Mouse (Mus musculus) lung, postnatal 0 days (tissue): Measurements from ENCODE around the gene Igsf21. TPM values are rescaled to one million over a fixed set of nuclear protein-coding genes. Genes with fewer than 3 reads are reported as not detected.

ENCODE experiments used
- ATAC-seq: fragments of 200-750 bp; cut with Nextera tagmentation; 2 replicates; pipeline ENCODE4 v1.8.0; 2017; ENCODE audit warnings: moderate library complexity
- DNase-seq: peaks from one replicate; pipeline ENCODE4 v3.0.0-alpha.2; 2016; ENCODE audit warnings: low spot score
- H3K27ac ChIP-seq: fragments of 300-500 bp; sonication (generic); 2 replicates; pipeline ENCODE4 v1.5.1; 2014; ENCODE audit warnings: antibody characterized with exemption, mild to moderate bottlenecking, low read length, mixed read lengths
- H3K27me3 ChIP-seq: fragments of 300-500 bp; sonication (generic); replicated peaks from 2 replicates; pipeline ENCODE4 v1.6.1; 2014; ENCODE audit warnings: low read length, mixed read lengths; ENCODE audit not compliant: insufficient read depth
- H3K36me3 ChIP-seq: fragments of 300-500 bp; sonication (generic); 2 replicates; pipeline ENCODE4 v1.6.1; 2014; ENCODE audit warnings: low read length, mixed read lengths; ENCODE audit not compliant: insufficient read depth
- H3K4me1 ChIP-seq: fragments of 300-500 bp; sonication (generic); 2 replicates; pipeline ENCODE4 v1.6.1; 2014; ENCODE audit warnings: antibody characterized with exemption, low read depth, low read length, mixed read lengths; ENCODE audit not compliant: insufficient read depth
- H3K4me2 ChIP-seq: fragments of 300-500 bp; sonication (generic); replicated peaks from 2 replicates; pipeline ENCODE4 v1.6.1; 2014; ENCODE audit warnings: low read depth, mild to moderate bottlenecking, low read length, moderate library complexity, mixed read lengths
- H3K4me3 ChIP-seq: fragments of 300-500 bp; sonication (generic); 2 replicates; pipeline ENCODE4 v1.5.1; 2014; ENCODE audit warnings: low read depth, low read length
- H3K9ac ChIP-seq: fragments of 300-500 bp; sonication (generic); replicated peaks from 2 replicates; pipeline ENCODE4 v1.6.1; 2014; ENCODE audit warnings: low read depth, mild to moderate bottlenecking
- H3K9me3 ChIP-seq: fragments of 300-500 bp; sonication (generic); 2 replicates; pipeline ENCODE4 v1.6.1; 2016; ENCODE audit warnings: low read length, mixed read lengths
- CTCF ChIP-seq: IDR thresholded peaks from 2 replicates; pipeline ENCODE4 v1.5.1; 2016; ENCODE audit warnings: antibody characterized with exemption, mild to moderate bottlenecking
- EP300 ChIP-seq: IDR thresholded peaks from 2 replicates; pipeline ENCODE4 v1.6.1; 2016; ENCODE audit warnings: antibody characterized with exemption, mild to moderate bottlenecking, control low read depth
- WGBS: fragments of 180-500 bp; shearing (Covaris S2); extraction: QIAGEN DNeasy Blood & Tissue Kit; methylation state at CpG from one replicate; pipeline ENCODE4 v1.1.7; 2014; 5-methylcytosine and 5-hydroxymethylcytosine counted together
- polyA plus RNA-seq: library from polyadenylated mRNA; unstranded; fragments of >200 nt; fragmentation: Nextera tagmentation; extraction: Ambion mirVana; gene quantifications from 2 replicates; pipeline ENCODE4 v1.2.1, GENCODE M21; 2015

Gene Igsf21
- polyA plus RNA-seq, 1 experiment from 2014 or later, result 0.13 TPM

DNA sequence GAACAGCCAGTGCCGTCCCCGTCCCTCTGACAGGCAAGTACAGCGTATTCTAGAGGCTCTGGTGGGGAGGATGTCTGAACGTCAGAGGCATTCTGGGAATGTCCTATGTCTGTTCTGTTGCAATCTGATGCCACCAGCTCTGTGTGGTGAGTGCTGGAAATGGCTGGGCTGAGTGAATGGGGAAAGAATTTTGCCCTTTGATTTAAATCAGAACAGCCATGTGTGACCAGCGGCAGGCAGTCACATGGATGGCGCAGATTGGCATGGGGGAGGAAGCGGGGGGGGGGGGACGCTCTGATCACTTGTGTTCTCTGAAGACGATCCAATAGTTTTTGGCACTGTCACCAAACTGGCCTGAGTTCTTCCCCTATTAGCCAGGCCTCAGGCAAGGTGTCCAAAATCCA is 92.9 kb downstream of the Igsf21 start:
- Histone ChIP-seq H3K27me3 (no peaks in the 10 kb centered on the region), H3K4me1 (no peaks in the 10 kb centered on the region), H3K9ac (no peak overlapping the region), H3K36me3 (no peaks in the 10 kb centered on the region), H3K27ac (no peak overlapping the region), H3K9me3 (no peaks in the 10 kb centered on the region), H3K4me2 (no peak overlapping the region), H3K4me3 (no peak overlapping the region)
- DNase-seq, result peak; percentile 47
- peak; percentile 64 for ATAC-seq
- WGBS, result 59% methylated on average over 7 of the region's 9 CpGs
- TF ChIP-seq EP300 (peak; percentile 37; the same call in 1 of the 2 replicates), CTCF (no peak)

DNA sequence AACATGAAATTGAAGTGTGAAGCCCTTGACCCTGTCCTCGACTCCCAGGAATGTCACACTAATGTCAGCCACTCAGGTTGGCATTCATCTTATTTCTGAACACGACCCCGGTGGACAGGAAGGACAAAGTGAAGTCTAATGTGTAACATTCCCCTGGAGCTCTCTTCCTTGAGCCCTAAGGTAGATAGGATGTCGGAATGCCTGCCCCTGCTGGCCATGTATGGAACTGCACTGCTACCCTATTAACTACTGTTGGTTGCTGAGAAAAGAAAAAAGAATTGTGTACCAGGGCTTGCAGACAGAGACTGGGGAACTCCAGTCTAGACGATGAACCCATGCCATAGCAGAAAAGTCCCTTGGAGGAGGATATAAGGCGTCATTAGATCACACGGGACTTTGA is 93.5 kb downstream of the Igsf21 start:
- Histone ChIP-seq H3K9ac (no peak overlapping the region), H3K27me3 (no peaks in the 10 kb centered on the region), H3K9me3 (no peaks in the 10 kb centered on the region), H3K27ac (no peak overlapping the region), H3K4me3 (no peak overlapping the region), H3K4me1 (no peaks in the 10 kb centered on the region), H3K36me3 (no peaks in the 10 kb centered on the region), H3K4me2 (no peak overlapping the region)
- ATAC-seq (no peak), DNase-seq (peak; percentile 32)
- WGBS, result 22% methylated on average over 7 of the region's 7 CpGs
- TF ChIP-seq CTCF (peak; percentile 91), EP300 (no peak)

GRCm38 (mm10) chr4:140149706-140150105 is 96.9 kb downstream of the Igsf21 start:
- H3K27ac ChIP-seq, result no peak overlapping the region
- 69% methylated on average over 8 of the region's 8 CpGs for WGBS
- no peaks in the 10 kb centered on the region for H3K4me1 ChIP-seq
- H3K36me3 ChIP-seq, result no peaks in the 10 kb centered on the region
- no peak overlapping the region for H3K4me3 ChIP-seq
- H3K9me3 ChIP-seq, result no peaks in the 10 kb centered on the region
- H3K9ac ChIP-seq, result no peak overlapping the region
- TF ChIP-seq EP300 (no peak), CTCF (no peak)
- no peak overlapping the region for H3K4me2 ChIP-seq
- H3K27me3 ChIP-seq, result no peaks in the 10 kb centered on the region
- ATAC-seq (no peak), DNase-seq (no peak)

DNA sequence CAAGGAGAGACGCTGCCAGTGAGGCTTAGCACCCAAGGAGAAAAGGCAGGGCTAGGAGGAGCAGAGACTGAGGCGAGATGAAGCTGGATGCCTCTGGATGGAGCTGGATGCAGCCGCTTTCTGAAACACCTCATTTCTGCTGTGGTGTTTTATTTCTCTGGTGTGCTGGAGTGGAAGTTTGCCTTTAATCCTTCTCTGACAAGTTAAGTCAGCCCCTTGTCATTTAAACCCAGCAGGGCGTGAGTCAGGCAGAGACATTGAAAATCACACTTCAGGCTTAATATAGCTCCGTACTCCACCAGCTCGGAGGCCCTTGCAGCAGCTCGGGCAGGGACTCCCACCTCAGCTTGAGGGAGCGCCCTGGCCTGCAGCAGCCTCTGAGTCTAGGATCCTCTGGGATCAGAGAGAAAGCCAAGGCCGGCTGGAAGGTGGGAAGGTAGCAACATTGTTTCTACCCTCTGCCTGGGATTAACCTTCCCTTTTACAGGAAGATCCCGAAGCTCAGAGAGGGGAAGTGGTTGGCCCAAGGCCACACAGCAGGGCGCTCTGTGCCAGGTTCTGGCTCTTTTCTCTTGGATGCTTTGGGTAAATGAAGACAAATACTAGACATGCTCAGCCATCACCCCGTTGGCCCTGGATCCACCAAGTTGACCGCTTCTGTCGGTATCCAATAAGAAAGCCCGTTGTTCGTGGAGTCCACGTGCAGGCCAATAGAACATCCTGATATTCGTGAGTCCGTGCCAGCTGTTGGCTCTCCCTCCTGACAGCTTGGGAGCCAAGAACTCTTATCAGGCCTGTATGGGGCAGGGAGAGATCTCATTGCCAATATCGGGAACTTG is 98.5 kb downstream of the Igsf21 start:
- ATAC-seq, result peak; percentile 26; the same call in 1 of the 2 replicates
- no peak overlapping the region for H3K9ac ChIP-seq
- no peaks in the 10 kb centered on the region for H3K4me1 ChIP-seq
- WGBS, result 60% methylated on average over 20 of the region's 20 CpGs
- H3K4me3 ChIP-seq, result no peak overlapping the region
- no peaks in the 10 kb centered on the region for H3K9me3 ChIP-seq
- TF ChIP-seq CTCF (no peak), EP300 (no peak)
- H3K27ac ChIP-seq, result no peak overlapping the region
- H3K36me3 ChIP-seq, result no peaks in the 10 kb centered on the region
- H3K4me2 ChIP-seq, result no peak overlapping the region
- no peaks in the 10 kb centered on the region for H3K27me3 ChIP-seq
- no peak for DNase-seq

- H3K9me3 ChIP-seq, result no peaks in the 10 kb centered on the region
- WGBS, result 68% methylated on average over 15 of the region's 15 CpGs
- H3K27me3 ChIP-seq, result no peaks in the 10 kb centered on the region
- no peaks in the 10 kb centered on the region for H3K36me3 ChIP-seq
- no peak overlapping the region for H3K4me3 ChIP-seq
- ATAC-seq (no peak), DNase-seq (no peak)
- no peaks in the 10 kb centered on the region for H3K4me1 ChIP-seq
- H3K4me2 ChIP-seq, result no peak overlapping the region
- TF ChIP-seq EP300 (no peak), CTCF (no peak)
- H3K27ac ChIP-seq, result no peak overlapping the region
- no peak overlapping the region for H3K9ac ChIP-seq
These were observed 99.3 kb downstream of the Igsf21 start for GRCm38 (mm10) chr4:140147079-140147840.

DNA sequence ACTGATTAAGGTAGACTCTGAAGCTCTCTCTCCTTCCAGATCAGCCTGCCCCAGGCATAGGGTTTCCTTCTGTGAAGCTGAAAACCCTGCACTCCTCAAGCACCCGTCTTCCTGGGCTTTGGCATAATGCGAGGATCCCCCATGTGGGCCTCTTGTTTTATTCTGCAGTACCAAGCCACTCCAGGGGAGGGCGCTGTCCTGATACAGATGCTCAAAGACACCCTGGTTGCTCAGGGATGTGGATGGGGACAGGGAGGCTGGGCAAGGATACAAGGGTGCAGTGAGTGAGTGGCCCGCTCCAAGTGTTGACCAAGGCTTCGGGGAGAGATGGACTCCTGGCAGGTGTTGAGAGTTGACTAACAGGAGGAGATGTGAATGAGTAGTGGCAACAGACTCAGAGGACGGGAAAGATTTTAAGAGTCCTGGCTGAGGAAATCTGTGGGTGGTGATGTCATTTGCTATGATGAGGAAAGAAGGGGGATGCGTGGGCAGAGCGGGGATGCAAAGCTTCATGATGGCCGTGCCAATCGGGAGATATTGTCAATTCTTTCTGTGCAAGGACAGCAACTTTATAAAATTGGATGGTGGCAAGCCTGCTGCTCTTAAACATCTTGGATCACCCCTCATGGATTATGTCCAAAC is 102.6 kb downstream of the Igsf21 start:
- Histone ChIP-seq H3K9ac (no peak overlapping the region), H3K27me3 (no peaks in the 10 kb centered on the region), H3K36me3 (no peaks in the 10 kb centered on the region), H3K4me1 (no peaks in the 10 kb centered on the region), H3K4me3 (no peak overlapping the region), H3K27ac (no peak overlapping the region), H3K4me2 (no peak overlapping the region), H3K9me3 (no peaks in the 10 kb centered on the region)
- TF ChIP-seq CTCF, result peak; percentile 19; the same call in 1 of the 2 replicates
- no peak for TF ChIP-seq EP300
- ATAC-seq (no peak), DNase-seq (no peak)
- 82% methylated on average over 10 of the region's 10 CpGs for WGBS
